Mouse (Mus musculus) brain, adult 2 months (tissue): ENCODE results near the gene Gm28102.
"Not testable (repeated sequence)": the region's sequence is repeated elsewhere in the genome, so short reads cannot be mapped to it uniquely, and the experiment has no call there.

ENCODE experiments used
- DNase-seq: peaks from one replicate; pipeline ENCODE4 v3.0.0; 2011; ENCODE audit warnings: low read depth, low spot score

Gene Gm28102

DNA sequence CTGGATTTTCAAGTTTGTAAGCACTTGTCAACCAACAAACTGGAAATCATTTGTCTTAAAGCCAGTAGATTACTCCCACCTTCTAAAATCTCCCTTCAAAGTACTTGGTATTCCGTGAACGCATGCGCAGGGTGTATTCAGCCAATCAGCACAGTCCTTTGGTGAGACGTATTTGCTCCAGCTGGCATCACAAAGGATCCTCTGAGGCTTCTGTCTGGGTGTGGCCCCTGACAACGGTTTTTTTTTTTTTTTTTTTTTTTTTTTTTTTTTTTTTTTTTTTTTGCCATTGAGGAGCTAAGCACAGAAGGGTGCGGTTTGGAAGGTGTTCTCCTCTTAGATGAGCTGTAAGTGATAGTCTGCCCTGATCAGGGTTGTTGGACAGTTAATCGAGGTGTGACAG lies at the start of gene Gm28102:
Gene Gm28102, plus strand, starts transcription at position 301 of the 400 bp plus-strand sequence.
- DNase-seq, result not testable (repeated sequence)
